9 mouse cellular contexts compared by ENCODE assay signal in genomic region chr12:32111508-32112119, GRCm38 (mm10). TPM values are rescaled to one million over a fixed set of nuclear protein-coding genes. Genes with fewer than 3 reads are reported as not detected.
A peak's percentile ranks its signal among the peaks of the same experiment; 100 is the strongest.
DNase-seq lines count a peak whose midpoint lies in the region; ATAC-seq and TF ChIP-seq lines count a peak whose summit lies in the region.
"Had no signal": no experiment of that assay in that cellular context is flagged by ENCODE, and none has a peak within 500 bp of the region (broad histone marks: within the 10 kb centered on the region; RNA-seq: fewer than 3 reads in every experiment).

No protein-coding gene starts in this region.

- peaks cover 30% of the 10 kb centered on the region for H3K4me1 ChIP-seq in heart, embryonic 10.5 days
- no peaks in the 10 kb centered on the region for H3K4me1 ChIP-seq in ES-Bruce4 (ENCODE audit: control insufficient read depth, insufficient read depth, low read length)
- H3K4me1 ChIP-seq in embryonic facial prominence, embryonic 15.5 days: no peaks in the 10 kb centered on the region
- H3K4me1 ChIP-seq in liver, embryonic 15.5 days (replicated peaks): peaks cover 98% of the 10 kb centered on the region
- no peaks in the 10 kb centered on the region for H3K4me1 ChIP-seq in cerebellum, adult 2 months (ENCODE audit: control insufficient read depth, insufficient read depth, low read length)

- peak overlapping the region; percentile 89 for H3K27ac ChIP-seq in heart, embryonic 10.5 days
- H3K27ac ChIP-seq in ES-Bruce4 (ENCODE audit: insufficient read depth, low read length): peak overlapping the region; percentile 79
- H3K27ac ChIP-seq in embryonic facial prominence, embryonic 15.5 days (replicated peaks): peak overlapping the region; percentile 56; the same call in 1 of the 2 replicates
- H3K27ac ChIP-seq in liver, embryonic 15.5 days (replicated peaks): peak overlapping the region; percentile 96
- no peak overlapping the region for H3K27ac ChIP-seq in cerebellum, adult 2 months (ENCODE audit: insufficient read depth, low read length)

- peak; percentile 70 for DNase-seq in heart, embryonic 10.5 days (ENCODE audit: low spot score)
- no peak for DNase-seq in heart, postnatal 14 days
- no peak for DNase-seq in cerebellum, adult 2 months
- DNase-seq in layer of hippocampus, postnatal 36 days: no peak
- DNase-seq in retina, postnatal 1 day: no peak
- DNase-seq: layer of hippocampus, adult 9-11 months had no signal

- no peaks in the 10 kb centered on the region for H3K9me3 ChIP-seq in heart, embryonic 10.5 days
- no peaks in the 10 kb centered on the region for H3K9me3 ChIP-seq in ES-Bruce4 (replicated peaks; ENCODE audit: control insufficient read depth, insufficient read depth, low read length, poor library complexity, severe bottlenecking)
- H3K9me3 ChIP-seq in embryonic facial prominence, embryonic 15.5 days (replicated peaks): no peaks in the 10 kb centered on the region
- no peaks in the 10 kb centered on the region for H3K9me3 ChIP-seq in liver, embryonic 15.5 days (replicated peaks)

- H3K4me2 ChIP-seq in embryonic facial prominence, embryonic 15.5 days (replicated peaks): no peak overlapping the region
- H3K4me2 ChIP-seq in liver, embryonic 15.5 days: peak overlapping the region; percentile 71

- no peaks in the 10 kb centered on the region for H3K27me3 ChIP-seq in heart, embryonic 10.5 days (ENCODE audit: insufficient read depth, poor library complexity, severe bottlenecking)
- no peaks in the 10 kb centered on the region for H3K27me3 ChIP-seq in ES-Bruce4 (ENCODE audit: control insufficient read depth, insufficient read depth, low read length, poor library complexity, severe bottlenecking)
- H3K27me3 ChIP-seq in embryonic facial prominence, embryonic 15.5 days: no peaks in the 10 kb centered on the region
- H3K27me3 ChIP-seq in liver, embryonic 15.5 days: no peaks in the 10 kb centered on the region
- H3K27me3 ChIP-seq in cerebellum, adult 2 months (ENCODE audit: control insufficient read depth, insufficient read depth, low read length): no peaks in the 10 kb centered on the region

- TF ChIP-seq CTCF in ES-Bruce4 (IDR thresholded peaks at IDR 0.05; ENCODE audit: low read depth, low read length): no peak
- TF ChIP-seq CTCF in cerebellum, adult 2 months (IDR thresholded peaks at IDR 0.05; ENCODE audit: borderline replicate concordance, insufficient read depth, low read depth, low read length): no peak

- WGBS in heart, embryonic 10.5 days: 44% methylated on average over 7 of the region's 7 CpGs
- WGBS in embryonic facial prominence, embryonic 15.5 days: 9% methylated on average over 7 of the region's 7 CpGs
- 12% methylated on average over 7 of the region's 7 CpGs for WGBS in liver, embryonic 15.5 days (ENCODE audit: insufficient replicate concordance)
- 51% methylated on average over 7 of the region's 7 CpGs for WGBS in cerebellum, adult 2 months

- TF ChIP-seq EP300 in ES-Bruce4 (IDR thresholded peaks at IDR 0.05; ENCODE audit: insufficient read depth, low read depth, low read length): peak; percentile 85

- H3K36me3 ChIP-seq in heart, embryonic 10.5 days: no peaks in the 10 kb centered on the region
- H3K36me3 ChIP-seq in ES-Bruce4 (ENCODE audit: control insufficient read depth, insufficient read depth, low read length, poor library complexity, severe bottlenecking): no peaks in the 10 kb centered on the region
- H3K36me3 ChIP-seq in embryonic facial prominence, embryonic 15.5 days: no peaks in the 10 kb centered on the region
- H3K36me3 ChIP-seq in liver, embryonic 15.5 days (replicated peaks): peaks cover 76% of the 10 kb centered on the region

- intact Hi-C loops in heart, postnatal 14 days (cut with DNase I): no loop called here

- ATAC-seq in embryonic facial prominence, embryonic 15.5 days (ENCODE audit: insufficient number of reproducible peaks, low FRiP score, low TSS enrichment, low read depth): no peak
- ATAC-seq in liver, embryonic 15.5 days (ENCODE audit: insufficient read depth): no peak

- no peak overlapping the region for H3K9ac ChIP-seq in ES-Bruce4 (ENCODE audit: low read depth, poor library complexity, severe bottlenecking)
- no peak overlapping the region for H3K9ac ChIP-seq in embryonic facial prominence, embryonic 15.5 days
- H3K9ac ChIP-seq in liver, embryonic 15.5 days: peak overlapping the region; percentile 67

- TF ChIP-seq POLR2A in ES-Bruce4 (IDR thresholded peaks at IDR 0.05; ENCODE audit: insufficient read depth, low read length): no peak
- TF ChIP-seq POLR2A in cerebellum, adult 2 months (IDR thresholded peaks at IDR 0.05; ENCODE audit: borderline replicate concordance, insufficient read depth, low read length): no peak

- peak overlapping the region; percentile 18; the same call in 1 of the 2 replicates for H3K4me3 ChIP-seq in heart, embryonic 10.5 days
- no peak overlapping the region for H3K4me3 ChIP-seq in ES-Bruce4 (ENCODE audit: low read depth, low read length)
- no peak overlapping the region for H3K4me3 ChIP-seq in embryonic facial prominence, embryonic 15.5 days (replicated peaks)
- peak overlapping the region; percentile 54 for H3K4me3 ChIP-seq in liver, embryonic 15.5 days (replicated peaks)
- H3K4me3 ChIP-seq in cerebellum, adult 2 months (replicated peaks; ENCODE audit: insufficient read depth, low read depth, low read length): no peak overlapping the region

RNA-seq across cellular contexts. Expression of gene Prkar2b, which starts 50.5 kb away (rescaled TPM):
- 18.9 and 28.2 TPM in 2 replicates for polyA plus RNA-seq in heart, embryonic 10.5 days (2016; fragmentation: Nextera tagmentation; extraction: Ambion mirVana)
- 10 to 100 TPM in 1 of 2 experiments, 1 to 10 TPM in 1; 3.8 to 13.1 TPM for total RNA-seq in heart, postnatal 14 days (2021)
- 8.9 and 9.0 TPM in 2 replicates for polyA plus RNA-seq in ES-Bruce4 (2011; ENCODE audit: insufficient read depth, insufficient read length, low read depth, missing spikeins)
- polyA plus RNA-seq in embryonic facial prominence, embryonic 15.5 days (2015; fragmentation: Nextera tagmentation; extraction: Ambion mirVana): 30.4 and 36.2 TPM in 2 replicates
- polyA plus RNA-seq in liver, embryonic 15.5 days (2015; fragmentation: Nextera tagmentation; extraction: Ambion mirVana): 66.8 and 70.4 TPM in 2 replicates
- polyA plus RNA-seq in cerebellum, adult 2 months (2012; rRNA removed): 9.5 and 11.9 TPM in 2 replicates
- total RNA-seq in layer of hippocampus, postnatal 36 days (2021): 10 to 100 TPM; 33.3 to 36.6 TPM

Comparison
In these comparisons a context has a peak if more than half of its experiments do, and no peak if none do; other contexts are left out.
1. H3K4me3 ChIP-seq: peak in heart, embryonic 10.5 days (single experiment) and liver, embryonic 15.5 days (single experiment); none in ES-Bruce4 (single experiment), embryonic facial prominence, embryonic 15.5 days (single experiment) and cerebellum, adult 2 months (single experiment).